Mouse (Mus musculus): ENCODE measurements around the gene Tnik.

- TF ChIP-seq POLR2A (IDR thresholded peaks at IDR 0.05; ENCODE audit: insufficient read depth, low read depth, low read length) (no peak), CTCF (IDR thresholded peaks at IDR 0.05; ENCODE audit: insufficient read depth, low read depth, low read length) (no peak)
Measured at GRCm38 (mm10) chr3:28555795-28556570, 293.0 kb downstream of the Tnik start.

All from olfactory bulb, adult 2 months (tissue).